In genomic region chr1:136233892-136234594, GRCm38 (mm10) we compare ENCODE assay signal across 8 mouse cellular contexts. TPM values are rescaled to one million over a fixed set of nuclear protein-coding genes. Genes with fewer than 3 reads are reported as not detected.
DNase-seq lines count a peak whose midpoint lies in the region; ATAC-seq and TF ChIP-seq lines count a peak whose summit lies in the region.

Gene Inava (minus strand): TSS chr1:136234264.

- H3K9ac ChIP-seq in embryonic facial prominence, embryonic 15.5 days: peak within 1 kb of the TSS; percentile 40
- H3K9ac ChIP-seq in limb, embryonic 15.5 days: peak within 1 kb of the TSS; percentile 48

- 2% methylated on average over 51 of the region's 51 CpGs for WGBS in kidney, adult 2 months
- 1% methylated on average over 43 of the region's 51 CpGs for WGBS in embryonic facial prominence, embryonic 15.5 days
- WGBS in limb, embryonic 15.5 days: under 1% methylated on average over 50 of the region's 51 CpGs

- H3K9me3 ChIP-seq in embryonic facial prominence, embryonic 15.5 days (replicated peaks): no peaks in the 10 kb centered on the region
- H3K9me3 ChIP-seq in limb, embryonic 15.5 days: no peaks in the 10 kb centered on the region

- peak; percentile 69 for ATAC-seq in embryonic facial prominence, embryonic 15.5 days (ENCODE audit: insufficient number of reproducible peaks, low FRiP score, low TSS enrichment, low read depth)
- peak; percentile 41; the same call in 1 of the 2 replicates for ATAC-seq in limb, embryonic 15.5 days (ENCODE audit: insufficient number of reproducible peaks, low FRiP score, low TSS enrichment, low read depth)
- ATAC-seq in monocyte, adult 5-6 weeks (replicated peaks; ENCODE audit: insufficient number of reproducible peaks, low FRiP score, low TSS enrichment, poor library complexity, severe bottlenecking): peak; percentile 42

- TF ChIP-seq CTCF in kidney, adult 2 months (conservative IDR thresholded peaks at IDR 0.05; ENCODE audit: insufficient read depth, insufficient read length, low read depth, low read length): no peak

- peaks cover 5% of the 10 kb centered on the region; the same call in 1 of the 2 replicates for H3K4me1 ChIP-seq in kidney, adult 2 months (ENCODE audit: control insufficient read depth, insufficient read depth, low read length)
- peaks cover 53% of the 10 kb centered on the region for H3K4me1 ChIP-seq in embryonic facial prominence, embryonic 15.5 days
- peaks cover 49% of the 10 kb centered on the region for H3K4me1 ChIP-seq in limb, embryonic 15.5 days

- H3K36me3 ChIP-seq in kidney, adult 2 months (ENCODE audit: control insufficient read depth, insufficient read depth, low read length): no peaks in the 10 kb centered on the region
- H3K36me3 ChIP-seq in embryonic facial prominence, embryonic 15.5 days: no peaks in the 10 kb centered on the region
- H3K36me3 ChIP-seq in limb, embryonic 15.5 days: no peaks in the 10 kb centered on the region

- DNase-seq in kidney, adult 2 months: peak; percentile 37
- no peak for DNase-seq in kidney, adult 11 months
- DNase-seq in adrenal gland, postnatal 36 days: peak; percentile 17 to 42
- peak; percentile 70 for DNase-seq in induced T-regulatory cell, adult 2 months (ENCODE audit: low read depth)
- peak; percentile 15 to 32 for DNase-seq in thymus, postnatal 10 days (ENCODE audit: low spot score in 2 of 2)

- H3K4me3 ChIP-seq in kidney, adult 2 months (ENCODE audit: insufficient read depth, low read depth, low read length): peak within 1 kb of the TSS; percentile 53
- peak within 1 kb of the TSS; percentile 61 for H3K4me3 ChIP-seq in embryonic facial prominence, embryonic 15.5 days (replicated peaks)
- peak within 1 kb of the TSS; percentile 59 for H3K4me3 ChIP-seq in limb, embryonic 15.5 days

- H3K27me3 ChIP-seq in kidney, adult 2 months (replicated peaks; ENCODE audit: control insufficient read depth, insufficient read depth, low read length): no peaks in the 10 kb centered on the region
- H3K27me3 ChIP-seq in embryonic facial prominence, embryonic 15.5 days: no peaks in the 10 kb centered on the region
- no peaks in the 10 kb centered on the region for H3K27me3 ChIP-seq in limb, embryonic 15.5 days

- H3K27ac ChIP-seq in kidney, adult 2 months (ENCODE audit: insufficient read depth, low read depth, low read length): no peak within 1 kb of the TSS
- H3K27ac ChIP-seq in embryonic facial prominence, embryonic 15.5 days (replicated peaks): peak within 1 kb of the TSS; percentile 73
- H3K27ac ChIP-seq in limb, embryonic 15.5 days: peak within 1 kb of the TSS; percentile 1; the same call in 1 of the 2 replicates

- peak within 1 kb of the TSS; percentile 91 for H3K4me2 ChIP-seq in embryonic facial prominence, embryonic 15.5 days (replicated peaks)
- H3K4me2 ChIP-seq in limb, embryonic 15.5 days: peak within 1 kb of the TSS; percentile 94

- TF ChIP-seq POLR2A in kidney, adult 2 months (IDR thresholded peaks at IDR 0.05; ENCODE audit: low read depth, low read length): no peak

RNA-seq across cellular contexts. Expression of gene Inava, which starts in this region (rescaled TPM):
- polyA plus RNA-seq in kidney, adult 2 months (2012; rRNA removed): 10.5 and 13.5 TPM in 2 replicates
- total RNA-seq in adrenal gland, postnatal 36 days (2021): not detected
- 16.6 and 19.4 TPM in 2 replicates for polyA plus RNA-seq in embryonic facial prominence, embryonic 15.5 days (2015; fragmentation: Nextera tagmentation; extraction: Ambion mirVana)
- polyA plus RNA-seq in limb, embryonic 15.5 days (2015; fragmentation: Nextera tagmentation; extraction: Ambion mirVana): 14.3 and 15.8 TPM in 2 replicates
- not detected in 3 replicates for total RNA-seq in monocyte, adult 5-6 weeks (2017)

Comparison
In these comparisons a context has a peak if more than half of its experiments do, and no peak if none do; other contexts are left out.
1. Peak in DNase-seq in adrenal gland, postnatal 36 days; RNA of the gene not detected or under 1 TPM.
2. Peak in ATAC-seq in monocyte, adult 5-6 weeks; RNA of the gene not detected or under 1 TPM.